Mouse (Mus musculus) heart, embryonic 13.5 days (tissue): Measurements from ENCODE around the gene Gm5426. TPM values are rescaled to one million over a fixed set of nuclear protein-coding genes. Genes with fewer than 3 reads are reported as not detected.
"Not testable (repeated sequence)": the region's sequence is repeated elsewhere in the genome, so short reads cannot be mapped to it uniquely, and the experiment has no call there.

Experiments used
- ATAC-seq: fragments of 200-750 bp; cut with Nextera tagmentation; 2 replicates; pipeline ENCODE4 v1.8.0; 2017; ENCODE audit warnings: moderate TSS enrichment; ENCODE audit not compliant: insufficient number of reproducible peaks, low FRiP score, low TSS enrichment; ENCODE audit errors: extremely low read depth
- H3K27ac ChIP-seq: fragments of 300-500 bp; sonication (generic); replicated peaks from 2 replicates; pipeline ENCODE4 v1.5.1; 2015; ENCODE audit warnings: moderate library complexity, mild to moderate bottlenecking, inconsistent platforms
- H3K27me3 ChIP-seq: fragments of 300-500 bp; sonication (generic); replicated peaks from 2 replicates; pipeline ENCODE4 v1.6.1; 2015; ENCODE audit warnings: mild to moderate bottlenecking, inconsistent platforms
- H3K36me3 ChIP-seq: fragments of 300-500 bp; sonication (generic); 2 replicates; pipeline ENCODE4 v1.6.1; 2015; ENCODE audit warnings: mild to moderate bottlenecking, inconsistent platforms
- H3K4me1 ChIP-seq: fragments of 300-500 bp; sonication (generic); 2 replicates; pipeline ENCODE4 v1.6.1; 2015; ENCODE audit warnings: inconsistent platforms
- H3K4me2 ChIP-seq: fragments of 300-500 bp; sonication (generic); 2 replicates; pipeline ENCODE4 v1.6.1; 2015; ENCODE audit warnings: inconsistent platforms, mild to moderate bottlenecking, moderate library complexity
- H3K4me3 ChIP-seq: fragments of 300-500 bp; sonication (generic); 2 replicates; pipeline ENCODE4 v1.5.1; 2015; ENCODE audit warnings: moderate library complexity, mild to moderate bottlenecking, inconsistent platforms
- H3K9ac ChIP-seq: fragments of 300-500 bp; sonication (generic); 2 replicates; pipeline ENCODE4 v1.6.1; 2015; ENCODE audit warnings: inconsistent platforms, mild to moderate bottlenecking, moderate library complexity
- H3K9me3 ChIP-seq: fragments of 300-500 bp; sonication (generic); 2 replicates; pipeline ENCODE4 v1.6.1; 2016; ENCODE audit warnings: inconsistent platforms
- WGBS: fragments of 180-500 bp; shearing (Covaris S2); methylation state at CpG from one replicate; pipeline ENCODE4 v1.1.7; 2015; ENCODE audit warnings: mixed read lengths; 5-methylcytosine and 5-hydroxymethylcytosine counted together
- polyA plus RNA-seq: library from polyadenylated mRNA; unstranded; fragments of >200 nt; fragmentation: Nextera tagmentation; extraction: Ambion mirVana; gene quantifications from 2 replicates; pipeline ENCODE4 v1.2.1, GENCODE M21; 2015

The Gm5426 gene
- not detected in 2 replicates for polyA plus RNA-seq

GRCm38 (mm10) chr10:96136451-96136850, at the start of gene Gm5426:
TSS of gene Gm5426 (plus strand) at chr10:96136603.
- not testable (repeated sequence) for H3K9ac ChIP-seq, H3K4me2 ChIP-seq, H3K27me3 ChIP-seq, H3K4me1 ChIP-seq, ATAC-seq, H3K27ac ChIP-seq, H3K36me3 ChIP-seq, H3K9me3 ChIP-seq, H3K4me3 ChIP-seq
- 88% methylated on average over 6 of the region's 6 CpGs for WGBS

GRCm38 (mm10) chr10:96089744-96090143, 46.7 kb upstream of the Gm5426 start:
- H3K36me3 ChIP-seq: no peaks in the 10 kb centered on the region
- H3K27me3 ChIP-seq: no peaks in the 10 kb centered on the region
- WGBS: 66% methylated on average over 1 of the region's 1 CpGs
- H3K4me2 ChIP-seq: no peak overlapping the region
- H3K9me3 ChIP-seq: no peaks in the 10 kb centered on the region
- ATAC-seq: no peak
- H3K4me1 ChIP-seq: peaks cover 10% of the 10 kb centered on the region
- H3K4me3 ChIP-seq: no peak overlapping the region
- no peak overlapping the region for H3K27ac ChIP-seq
- no peak overlapping the region for H3K9ac ChIP-seq

- no peak for ATAC-seq
- Histone ChIP-seq H3K9ac (no peak overlapping the region), H3K9me3 (no peaks in the 10 kb centered on the region)
Observed at GRCm38 (mm10) chr10:96090388-96090787, 46.0 kb upstream of the Gm5426 start.

GRCm38 (mm10) chr10:96093890-96094531, 42.4 kb upstream of the Gm5426 start:
- no peak overlapping the region for H3K27ac ChIP-seq
- H3K4me3 ChIP-seq: no peak overlapping the region
- peaks cover 11% of the 10 kb centered on the region for H3K4me1 ChIP-seq
- H3K27me3 ChIP-seq: no peaks in the 10 kb centered on the region
- no peak for ATAC-seq
- no peaks in the 10 kb centered on the region for H3K36me3 ChIP-seq
- H3K9me3 ChIP-seq: no peaks in the 10 kb centered on the region
- 18% methylated on average over 2 of the region's 2 CpGs for WGBS
- H3K9ac ChIP-seq: no peak overlapping the region
- no peak overlapping the region for H3K4me2 ChIP-seq

More at GRCm38 (mm10) chr10:96090388-96090787, 46.0 kb upstream of the Gm5426 start:
- no peaks in the 10 kb centered on the region for H3K27me3 ChIP-seq
- no peak overlapping the region for H3K4me3 ChIP-seq
- H3K4me1 ChIP-seq: peaks cover 11% of the 10 kb centered on the region
- no peak overlapping the region for H3K4me2 ChIP-seq
- H3K36me3 ChIP-seq: no peaks in the 10 kb centered on the region
- WGBS: 70% methylated on average over 3 of the region's 3 CpGs
- H3K27ac ChIP-seq: no peak overlapping the region

GRCm38 (mm10) chr10:96094559-96094958, 41.8 kb upstream of the Gm5426 start:
- H3K9me3 ChIP-seq: no peaks in the 10 kb centered on the region
- peaks cover 11% of the 10 kb centered on the region for H3K4me1 ChIP-seq
- no peak overlapping the region for H3K9ac ChIP-seq
- H3K4me3 ChIP-seq: no peak overlapping the region
- no peaks in the 10 kb centered on the region for H3K36me3 ChIP-seq
- no peaks in the 10 kb centered on the region for H3K27me3 ChIP-seq
- ATAC-seq: no peak
- H3K27ac ChIP-seq: no peak overlapping the region
- no peak overlapping the region for H3K4me2 ChIP-seq
- WGBS: 71% methylated on average over 2 of the region's 2 CpGs

GRCm38 (mm10) chr10:96096730-96097129, 39.7 kb upstream of the Gm5426 start:
- H3K4me3 ChIP-seq: no peak overlapping the region
- no peak for ATAC-seq
- H3K27me3 ChIP-seq: no peaks in the 10 kb centered on the region
- no peak overlapping the region for H3K4me2 ChIP-seq
- WGBS: 76% methylated on average over 7 of the region's 7 CpGs
- H3K4me1 ChIP-seq: peaks cover 11% of the 10 kb centered on the region
- H3K9ac ChIP-seq: no peak overlapping the region
- H3K27ac ChIP-seq: no peak overlapping the region
- H3K36me3 ChIP-seq: no peaks in the 10 kb centered on the region
- no peaks in the 10 kb centered on the region for H3K9me3 ChIP-seq

GRCm38 (mm10) chr10:96101035-96101434, 35.4 kb upstream of the Gm5426 start:
- Histone ChIP-seq H3K27ac (no peak overlapping the region), H3K4me3 (no peak overlapping the region), H3K36me3 (no peaks in the 10 kb centered on the region), H3K9me3 (no peaks in the 10 kb centered on the region), H3K27me3 (no peaks in the 10 kb centered on the region), H3K9ac (no peak overlapping the region), H3K4me2 (no peak overlapping the region), H3K4me1 (no peaks in the 10 kb centered on the region)
- 87% methylated on average over 4 of the region's 4 CpGs for WGBS
- ATAC-seq: no peak

GRCm38 (mm10) chr10:96104158-96104557, 32.2 kb upstream of the Gm5426 start:
- H3K9me3 ChIP-seq: no peaks in the 10 kb centered on the region
- ATAC-seq: no peak
- H3K27ac ChIP-seq: no peak overlapping the region
- 39% methylated on average over 3 of the region's 3 CpGs for WGBS
- no peaks in the 10 kb centered on the region for H3K4me1 ChIP-seq
- no peaks in the 10 kb centered on the region for H3K36me3 ChIP-seq
- H3K27me3 ChIP-seq: no peaks in the 10 kb centered on the region
- H3K9ac ChIP-seq: no peak overlapping the region
- H3K4me3 ChIP-seq: no peak overlapping the region
- no peak overlapping the region for H3K4me2 ChIP-seq

- Histone ChIP-seq H3K27ac (no peak overlapping the region), H3K9me3 (no peaks in the 10 kb centered on the region), H3K9ac (no peak overlapping the region), H3K4me2 (no peak overlapping the region), H3K4me3 (no peak overlapping the region), H3K36me3 (no peaks in the 10 kb centered on the region), H3K27me3 (no peaks in the 10 kb centered on the region), H3K4me1 (no peaks in the 10 kb centered on the region)
- ATAC-seq: no peak
- 66% methylated on average over 4 of the region's 4 CpGs for WGBS
Observed at GRCm38 (mm10) chr10:96104624-96105023, 31.8 kb upstream of the Gm5426 start.

GRCm38 (mm10) chr10:96105124-96105523, 31.3 kb upstream of the Gm5426 start:
- Histone ChIP-seq H3K27me3 (no peaks in the 10 kb centered on the region), H3K4me3 (no peak overlapping the region), H3K9me3 (no peaks in the 10 kb centered on the region), H3K9ac (no peak overlapping the region), H3K27ac (no peak overlapping the region), H3K36me3 (no peaks in the 10 kb centered on the region), H3K4me1 (no peaks in the 10 kb centered on the region), H3K4me2 (no peak overlapping the region)
- ATAC-seq: no peak
- WGBS: 73% methylated on average over 2 of the region's 2 CpGs

- H3K27me3 ChIP-seq: no peaks in the 10 kb centered on the region
- H3K4me2 ChIP-seq: no peak overlapping the region
- no peak overlapping the region for H3K9ac ChIP-seq
- WGBS: 49% methylated on average over 4 of the region's 4 CpGs
- no peak for ATAC-seq
- no peaks in the 10 kb centered on the region for H3K36me3 ChIP-seq
- H3K9me3 ChIP-seq: 0 out of 2 replicates have a peak, but pooled peaks cover 3% of the 10 kb centered on the region
- H3K27ac ChIP-seq: no peak overlapping the region
- no peaks in the 10 kb centered on the region for H3K4me1 ChIP-seq
- H3K4me3 ChIP-seq: no peak overlapping the region
Observed at GRCm38 (mm10) chr10:96106972-96107720, 29.3 kb upstream of the Gm5426 start.

GRCm38 (mm10) chr10:96107825-96108224, 28.6 kb upstream of the Gm5426 start:
- 60% methylated on average over 1 of the region's 1 CpGs for WGBS
- 0 out of 2 replicates have a peak, but pooled peaks cover 3% of the 10 kb centered on the region for H3K9me3 ChIP-seq
- no peak overlapping the region for H3K9ac ChIP-seq
- no peak overlapping the region for H3K4me3 ChIP-seq
- no peaks in the 10 kb centered on the region for H3K36me3 ChIP-seq
- H3K27me3 ChIP-seq: no peaks in the 10 kb centered on the region
- H3K4me1 ChIP-seq: no peaks in the 10 kb centered on the region
- H3K4me2 ChIP-seq: no peak overlapping the region
- H3K27ac ChIP-seq: no peak overlapping the region
- no peak for ATAC-seq
